Mouse (Mus musculus) embryonic facial prominence, embryonic 15.5 days (tissue): ENCODE results near the gene Cdk2ap2. TPM values are rescaled to one million over a fixed set of nuclear protein-coding genes. Genes with fewer than 3 reads are reported as not detected.

Experiments
- ATAC-seq: fragments of 200-750 bp; cut with Nextera tagmentation; 2 replicates; pipeline ENCODE4 v1.8.0; 2017; ENCODE audit warnings: low read depth, moderate TSS enrichment; ENCODE audit not compliant: insufficient number of reproducible peaks, low FRiP score, low TSS enrichment
- H3K27ac ChIP-seq: fragments of 300-500 bp; sonication (generic); replicated peaks from 2 replicates; pipeline ENCODE4 v1.5.1; 2015; ENCODE audit warnings: mild to moderate bottlenecking, inconsistent platforms
- H3K27me3 ChIP-seq: fragments of 300-500 bp; sonication (generic); 2 replicates; pipeline ENCODE4 v1.6.1; 2015; ENCODE audit warnings: inconsistent platforms
- H3K36me3 ChIP-seq: fragments of 300-500 bp; sonication (generic); 2 replicates; pipeline ENCODE4 v1.6.1; 2015; ENCODE audit warnings: mild to moderate bottlenecking, inconsistent platforms
- H3K4me1 ChIP-seq: fragments of 300-500 bp; sonication (generic); 2 replicates; pipeline ENCODE4 v1.6.1; 2015; ENCODE audit warnings: inconsistent platforms
- H3K4me2 ChIP-seq: fragments of 300-500 bp; sonication (generic); replicated peaks from 2 replicates; pipeline ENCODE4 v1.6.1; 2015; ENCODE audit warnings: mild to moderate bottlenecking, inconsistent platforms
- H3K4me3 ChIP-seq: fragments of 300-500 bp; sonication (generic); replicated peaks from 2 replicates; pipeline ENCODE4 v1.5.1; 2015; ENCODE audit warnings: mild to moderate bottlenecking, inconsistent platforms
- H3K9ac ChIP-seq: fragments of 300-500 bp; sonication (generic); 2 replicates; pipeline ENCODE4 v1.6.1; 2015; ENCODE audit warnings: inconsistent platforms
- H3K9me3 ChIP-seq: fragments of 300-500 bp; sonication (generic); replicated peaks from 2 replicates; pipeline ENCODE4 v1.6.1; 2016; ENCODE audit warnings: inconsistent platforms
- WGBS: fragments of 180-500 bp; shearing (Covaris S2); methylation state at CpG from one replicate; pipeline ENCODE4 v1.1.7; 2015; 5-methylcytosine and 5-hydroxymethylcytosine counted together
- polyA plus RNA-seq: library from polyadenylated mRNA; unstranded; fragments of >200 nt; fragmentation: Nextera tagmentation; extraction: Ambion mirVana; gene quantifications from 2 replicates; pipeline ENCODE4 v1.2.1, GENCODE M21; 2015

Gene Cdk2ap2
- polyA plus RNA-seq, 1 experiment from 2014 or later: 92.8 TPM

GRCm38 (mm10) chr19:4068717-4069410 lies 28.1 kb upstream of the Cdk2ap2 start:
- no peaks in the 10 kb centered on the region for H3K9me3 ChIP-seq
- H3K27me3 ChIP-seq: no peaks in the 10 kb centered on the region
- no peak for ATAC-seq
- no peak overlapping the region for H3K4me3 ChIP-seq
- H3K36me3 ChIP-seq: no peaks in the 10 kb centered on the region
- no peak overlapping the region for H3K27ac ChIP-seq
- H3K4me2 ChIP-seq: no peak overlapping the region
- H3K9ac ChIP-seq: no peak overlapping the region
- WGBS: 58% methylated on average over 15 of the region's 15 CpGs
- H3K4me1 ChIP-seq: no peaks in the 10 kb centered on the region

GRCm38 (mm10) chr19:4070311-4070710 lies 26.7 kb upstream of the Cdk2ap2 start:
- no peak overlapping the region for H3K4me2 ChIP-seq
- ATAC-seq: no peak
- no peaks in the 10 kb centered on the region for H3K9me3 ChIP-seq
- no peaks in the 10 kb centered on the region for H3K36me3 ChIP-seq
- no peaks in the 10 kb centered on the region for H3K27me3 ChIP-seq
- WGBS: 67% methylated on average over 15 of the region's 15 CpGs
- H3K4me3 ChIP-seq: no peak overlapping the region
- H3K9ac ChIP-seq: no peak overlapping the region
- H3K27ac ChIP-seq: no peak overlapping the region
- H3K4me1 ChIP-seq: no peaks in the 10 kb centered on the region

- no peaks in the 10 kb centered on the region for H3K36me3 ChIP-seq
- H3K4me2 ChIP-seq: no peak overlapping the region
- no peaks in the 10 kb centered on the region for H3K4me1 ChIP-seq
- no peak overlapping the region for H3K4me3 ChIP-seq
- H3K27me3 ChIP-seq: no peaks in the 10 kb centered on the region
- no peak overlapping the region for H3K9ac ChIP-seq
- no peaks in the 10 kb centered on the region for H3K9me3 ChIP-seq
- WGBS: 78% methylated on average over 8 of the region's 8 CpGs
- no peak overlapping the region for H3K27ac ChIP-seq
- no peak for ATAC-seq
Measured at GRCm38 (mm10) chr19:4070756-4071155, 26.2 kb upstream of the Cdk2ap2 start.

- Histone ChIP-seq H3K9ac (no peak overlapping the region), H3K4me1 (no peaks in the 10 kb centered on the region), H3K4me2 (no peak overlapping the region), H3K36me3 (no peaks in the 10 kb centered on the region), H3K27ac (no peak overlapping the region), H3K27me3 (no peaks in the 10 kb centered on the region), H3K9me3 (no peaks in the 10 kb centered on the region), H3K4me3 (no peak overlapping the region)
- 93% methylated on average over 6 of the region's 6 CpGs for WGBS
- ATAC-seq: no peak
Measured at GRCm38 (mm10) chr19:4071406-4071805, 25.6 kb upstream of the Cdk2ap2 start.

GRCm38 (mm10) chr19:4072706-4073424 lies 24.1 kb upstream of the Cdk2ap2 start:
- Histone ChIP-seq H3K27me3 (no peaks in the 10 kb centered on the region), H3K4me2 (no peak overlapping the region), H3K4me3 (no peak overlapping the region), H3K9ac (no peak overlapping the region), H3K27ac (no peak overlapping the region), H3K36me3 (no peaks in the 10 kb centered on the region), H3K4me1 (no peaks in the 10 kb centered on the region), H3K9me3 (no peaks in the 10 kb centered on the region)
- 73% methylated on average over 6 of the region's 6 CpGs for WGBS
- ATAC-seq: no peak

- Histone ChIP-seq H3K4me3 (no peak overlapping the region), H3K27ac (no peak overlapping the region), H3K27me3 (no peaks in the 10 kb centered on the region), H3K9ac (no peak overlapping the region), H3K9me3 (no peaks in the 10 kb centered on the region), H3K36me3 (no peaks in the 10 kb centered on the region), H3K4me2 (no peak overlapping the region), H3K4me1 (no peaks in the 10 kb centered on the region)
- ATAC-seq: no peak
- WGBS: 92% methylated on average over 1 of the region's 1 CpGs
Measured at GRCm38 (mm10) chr19:4075531-4075930, 21.5 kb upstream of the Cdk2ap2 start.

- no peaks in the 10 kb centered on the region for H3K4me1 ChIP-seq
- H3K9me3 ChIP-seq: no peaks in the 10 kb centered on the region
- no peak overlapping the region for H3K9ac ChIP-seq
- H3K36me3 ChIP-seq: no peaks in the 10 kb centered on the region
- ATAC-seq: no peak
- no peak overlapping the region for H3K27ac ChIP-seq
- no peak overlapping the region for H3K4me3 ChIP-seq
- WGBS: 74% methylated on average over 1 of the region's 1 CpGs
- no peaks in the 10 kb centered on the region for H3K27me3 ChIP-seq
- no peak overlapping the region for H3K4me2 ChIP-seq
Measured at GRCm38 (mm10) chr19:4079594-4079993, 17.4 kb upstream of the Cdk2ap2 start.

- ATAC-seq: no peak
- no peaks in the 10 kb centered on the region for H3K9me3 ChIP-seq
- H3K9ac ChIP-seq: no peak overlapping the region
- no peaks in the 10 kb centered on the region for H3K36me3 ChIP-seq
- no peaks in the 10 kb centered on the region for H3K4me1 ChIP-seq
- H3K27ac ChIP-seq: no peak overlapping the region
- 64% methylated on average over 8 of the region's 8 CpGs for WGBS
- H3K4me2 ChIP-seq: no peak overlapping the region
- no peaks in the 10 kb centered on the region for H3K27me3 ChIP-seq
- H3K4me3 ChIP-seq: no peak overlapping the region
Measured at GRCm38 (mm10) chr19:4080511-4081009, 16.4 kb upstream of the Cdk2ap2 start.

GRCm38 (mm10) chr19:4081394-4081793 lies 15.6 kb upstream of the Cdk2ap2 start, which contains the start of gene Cabp2:
Gene Cabp2 (plus strand): TSS chr19:4081578.
- H3K4me3 ChIP-seq: no peak within 1 kb of the TSS
- ATAC-seq: no peak
- no peak within 1 kb of the TSS for H3K4me2 ChIP-seq
- H3K36me3 ChIP-seq: no peaks in the 10 kb centered on the region
- WGBS: 73% methylated on average over 3 of the region's 3 CpGs
- H3K9me3 ChIP-seq: no peaks in the 10 kb centered on the region
- H3K4me1 ChIP-seq: no peaks in the 10 kb centered on the region
- H3K9ac ChIP-seq: no peak within 1 kb of the TSS
- no peaks in the 10 kb centered on the region for H3K27me3 ChIP-seq
- no peak within 1 kb of the TSS for H3K27ac ChIP-seq

GRCm38 (mm10) chr19:4082219-4082965 lies 14.6 kb upstream of the Cdk2ap2 start:
- Histone ChIP-seq H3K9ac (no peak overlapping the region), H3K4me2 (no peak overlapping the region), H3K9me3 (no peaks in the 10 kb centered on the region), H3K27ac (no peak overlapping the region), H3K36me3 (no peaks in the 10 kb centered on the region), H3K4me3 (no peak overlapping the region), H3K4me1 (no peaks in the 10 kb centered on the region), H3K27me3 (no peaks in the 10 kb centered on the region)
- ATAC-seq: no peak
- WGBS: 77% methylated on average over 11 of the region's 11 CpGs

- H3K27me3 ChIP-seq: no peaks in the 10 kb centered on the region
- no peak overlapping the region for H3K27ac ChIP-seq
- H3K36me3 ChIP-seq: no peaks in the 10 kb centered on the region
- H3K9ac ChIP-seq: no peak overlapping the region
- 69% methylated on average over 7 of the region's 7 CpGs for WGBS
- no peak overlapping the region for H3K4me2 ChIP-seq
- H3K4me1 ChIP-seq: no peaks in the 10 kb centered on the region
- ATAC-seq: no peak
- H3K4me3 ChIP-seq: no peak overlapping the region
- H3K9me3 ChIP-seq: no peaks in the 10 kb centered on the region
Measured at GRCm38 (mm10) chr19:4083316-4083715, 13.7 kb upstream of the Cdk2ap2 start.
